Mouse (Mus musculus) kidney, adult 2 months (tissue): ENCODE data around the gene Atg2b. TPM values are rescaled to one million over a fixed set of nuclear protein-coding genes. Genes with fewer than 3 reads are reported as not detected.

Source experiments
- DNase-seq: peaks from one replicate; pipeline ENCODE4 v3.0.0; 2021
- H3K27ac ChIP-seq: fragments of 200-500 bp; 2 replicates; pipeline ENCODE4 v1.5.1; 2012; ENCODE audit warnings: low read depth, low read length, control low read depth, inconsistent platforms; ENCODE audit not compliant: insufficient read depth
- H3K27me3 ChIP-seq: fragments of 200-500 bp; replicated peaks from 2 replicates; pipeline ENCODE4 v1.6.1; 2012; ENCODE audit warnings: mild to moderate bottlenecking, moderate library complexity, low read length, inconsistent platforms; ENCODE audit not compliant: control insufficient read depth, insufficient read depth
- H3K36me3 ChIP-seq: fragments of 200-500 bp; 2 replicates; pipeline ENCODE4 v1.6.1; 2012; ENCODE audit warnings: mild to moderate bottlenecking, moderate library complexity, low read length, inconsistent platforms; ENCODE audit not compliant: control insufficient read depth, insufficient read depth
- H3K4me1 ChIP-seq: fragments of 200-500 bp; 2 replicates; pipeline ENCODE4 v1.6.1; 2011; ENCODE audit warnings: low read length; ENCODE audit not compliant: control insufficient read depth, insufficient read depth
- H3K4me3 ChIP-seq: fragments of 200-500 bp; 2 replicates; pipeline ENCODE4 v1.5.1; 2011; ENCODE audit warnings: mild to moderate bottlenecking, low read depth, low read length, control low read depth; ENCODE audit not compliant: insufficient read depth
- CTCF ChIP-seq: fragments of 200-500 bp; conservative IDR thresholded peaks from 2 replicates; pipeline ENCODE4 v1.5.1; 2011; ENCODE audit warnings: low read depth, mild to moderate bottlenecking, control low read depth, low read length, moderate library complexity, mixed read lengths; ENCODE audit not compliant: insufficient read depth, insufficient read length
- POLR2A ChIP-seq: fragments of 200-500 bp; IDR thresholded peaks from one replicate; pipeline ENCODE4 v1.6.1; 2011; ENCODE audit warnings: low read depth, low read length, control low read depth
- WGBS: fragments of 180-500 bp; shearing (Covaris S2); methylation state at CpG from one replicate; pipeline ENCODE4 v1.1.7; 2018; 5-methylcytosine and 5-hydroxymethylcytosine counted together
- polyA plus RNA-seq: library from polyadenylated mRNA; depleted of rRNA; stranded (reverse); fragments of >200 nt; gene quantifications from 2 replicates; pipeline ENCODE4 v1.2.3, GENCODE M21; 2012

Atg2b gene
- polyA plus RNA-seq, 1 experiment: 16.5 TPM

GRCm38 (mm10) chr12:105683933-105684901 is 794 bp downstream of the Atg2b start, which contains the start of gene Gskip:
Gene Gskip (plus strand): TSS chr12:105684829.
- peak; percentile 72 for DNase-seq
- Histone ChIP-seq H3K27ac (peak within 1 kb of the TSS; percentile 71), H3K4me3 (peak within 1 kb of the TSS; percentile 93), H3K27me3 (no peaks in the 10 kb centered on the region), H3K4me1 (peaks cover 7% of the 10 kb centered on the region; the same call in 1 of the 2 replicates), H3K36me3 (no peaks in the 10 kb centered on the region)
- under 1% methylated on average over 41 of the region's 41 CpGs for WGBS
- no peak for TF ChIP-seq CTCF
- no peak for TF ChIP-seq POLR2A

GRCm38 (mm10) chr12:105678762-105679161 is 6.2 kb downstream of the Atg2b start:
- no peaks in the 10 kb centered on the region for H3K27me3 ChIP-seq
- no peak for TF ChIP-seq CTCF
- no peak overlapping the region for H3K4me3 ChIP-seq
- H3K36me3 ChIP-seq: peaks cover 2% of the 10 kb centered on the region
- H3K27ac ChIP-seq: no peak overlapping the region
- peaks cover 4% of the 10 kb centered on the region; the same call in 1 of the 2 replicates for H3K4me1 ChIP-seq
- 84% methylated on average over 3 of the region's 3 CpGs for WGBS
- no peak for DNase-seq

GRCm38 (mm10) chr12:105678211-105678610 is 6.8 kb downstream of the Atg2b start:
- H3K36me3 ChIP-seq: peaks cover 4% of the 10 kb centered on the region
- TF ChIP-seq CTCF: no peak
- no peak for TF ChIP-seq POLR2A
- H3K4me1 ChIP-seq: peaks cover 2% of the 10 kb centered on the region; the same call in 1 of the 2 replicates
- 94% methylated on average over 7 of the region's 7 CpGs for WGBS
- H3K4me3 ChIP-seq: no peak overlapping the region
- no peak overlapping the region for H3K27ac ChIP-seq
- no peak for DNase-seq
- no peaks in the 10 kb centered on the region for H3K27me3 ChIP-seq

GRCm38 (mm10) chr12:105676274-105676673 is 8.7 kb downstream of the Atg2b start:
- no peaks in the 10 kb centered on the region for H3K27me3 ChIP-seq
- no peak for DNase-seq
- no peak overlapping the region for H3K4me3 ChIP-seq
- H3K27ac ChIP-seq: no peak overlapping the region
- WGBS: 95% methylated on average over 8 of the region's 8 CpGs
- peaks cover 6% of the 10 kb centered on the region for H3K36me3 ChIP-seq
- no peaks in the 10 kb centered on the region for H3K4me1 ChIP-seq
- no peak for TF ChIP-seq CTCF
- no peak for TF ChIP-seq POLR2A

- 93% methylated on average over 7 of the region's 7 CpGs for WGBS
- DNase-seq: no peak
- H3K36me3 ChIP-seq: peaks cover 8% of the 10 kb centered on the region
- H3K27ac ChIP-seq: no peak overlapping the region
- no peaks in the 10 kb centered on the region for H3K4me1 ChIP-seq
- no peak for TF ChIP-seq POLR2A
- no peaks in the 10 kb centered on the region for H3K27me3 ChIP-seq
- no peak overlapping the region for H3K4me3 ChIP-seq
Measured at GRCm38 (mm10) chr12:105655850-105656249, 29.2 kb downstream of the Atg2b start.

- Histone ChIP-seq H3K27me3 (no peaks in the 10 kb centered on the region), H3K36me3 (peaks cover 3% of the 10 kb centered on the region), H3K4me1 (no peaks in the 10 kb centered on the region), H3K27ac (no peak overlapping the region), H3K4me3 (no peak overlapping the region)
- 93% methylated on average over 11 of the region's 11 CpGs for WGBS
- no peak for TF ChIP-seq CTCF
- TF ChIP-seq POLR2A: no peak
- no peak for DNase-seq
Measured at GRCm38 (mm10) chr12:105642770-105643321, 42.2 kb downstream of the Atg2b start.

GRCm38 (mm10) chr12:105637554-105637953 is 47.5 kb downstream of the Atg2b start:
- Histone ChIP-seq H3K4me1 (no peaks in the 10 kb centered on the region), H3K4me3 (no peak overlapping the region), H3K27me3 (no peaks in the 10 kb centered on the region), H3K36me3 (peaks cover 11% of the 10 kb centered on the region), H3K27ac (no peak overlapping the region)
- no peak for DNase-seq
- WGBS: 77% methylated on average over 4 of the region's 4 CpGs
- TF ChIP-seq CTCF: 0 out of 2 replicates have a peak, but pooled peaks have one; percentile 20
- no peak for TF ChIP-seq POLR2A
